Mouse (Mus musculus) kidney, adult 2 months (tissue): ENCODE data around the gene Gxylt2. TPM values are rescaled to one million over a fixed set of nuclear protein-coding genes. Genes with fewer than 3 reads are reported as not detected.
A peak's percentile ranks its signal among the peaks of the same experiment; 100 is the strongest.

Experiments used
- DNase-seq: peaks from one replicate; pipeline ENCODE4 v3.0.0; 2021
- H3K27ac ChIP-seq: fragments of 200-500 bp; 2 replicates; pipeline ENCODE4 v1.5.1; 2012; ENCODE audit warnings: low read depth, low read length, control low read depth, inconsistent platforms; ENCODE audit not compliant: insufficient read depth
- H3K27me3 ChIP-seq: fragments of 200-500 bp; replicated peaks from 2 replicates; pipeline ENCODE4 v1.6.1; 2012; ENCODE audit warnings: mild to moderate bottlenecking, moderate library complexity, low read length, inconsistent platforms; ENCODE audit not compliant: control insufficient read depth, insufficient read depth
- H3K36me3 ChIP-seq: fragments of 200-500 bp; 2 replicates; pipeline ENCODE4 v1.6.1; 2012; ENCODE audit warnings: mild to moderate bottlenecking, moderate library complexity, low read length, inconsistent platforms; ENCODE audit not compliant: control insufficient read depth, insufficient read depth
- H3K4me1 ChIP-seq: fragments of 200-500 bp; 2 replicates; pipeline ENCODE4 v1.6.1; 2011; ENCODE audit warnings: low read length; ENCODE audit not compliant: control insufficient read depth, insufficient read depth
- H3K4me3 ChIP-seq: fragments of 200-500 bp; 2 replicates; pipeline ENCODE4 v1.5.1; 2011; ENCODE audit warnings: mild to moderate bottlenecking, low read depth, low read length, control low read depth; ENCODE audit not compliant: insufficient read depth
- CTCF ChIP-seq: fragments of 200-500 bp; conservative IDR thresholded peaks from 2 replicates; pipeline ENCODE4 v1.5.1; 2011; ENCODE audit warnings: low read depth, mild to moderate bottlenecking, control low read depth, low read length, moderate library complexity, mixed read lengths; ENCODE audit not compliant: insufficient read depth, insufficient read length
- POLR2A ChIP-seq: fragments of 200-500 bp; IDR thresholded peaks from one replicate; pipeline ENCODE4 v1.6.1; 2011; ENCODE audit warnings: low read depth, low read length, control low read depth
- WGBS: fragments of 180-500 bp; shearing (Covaris S2); methylation state at CpG from one replicate; pipeline ENCODE4 v1.1.7; 2018; 5-methylcytosine and 5-hydroxymethylcytosine counted together
- polyA plus RNA-seq: library from polyadenylated mRNA; depleted of rRNA; stranded (reverse); fragments of >200 nt; gene quantifications from 2 replicates; pipeline ENCODE4 v1.2.3, GENCODE M21; 2012

Gene Gxylt2
- polyA plus RNA-seq, 1 experiment = 0.66 TPM

DNA sequence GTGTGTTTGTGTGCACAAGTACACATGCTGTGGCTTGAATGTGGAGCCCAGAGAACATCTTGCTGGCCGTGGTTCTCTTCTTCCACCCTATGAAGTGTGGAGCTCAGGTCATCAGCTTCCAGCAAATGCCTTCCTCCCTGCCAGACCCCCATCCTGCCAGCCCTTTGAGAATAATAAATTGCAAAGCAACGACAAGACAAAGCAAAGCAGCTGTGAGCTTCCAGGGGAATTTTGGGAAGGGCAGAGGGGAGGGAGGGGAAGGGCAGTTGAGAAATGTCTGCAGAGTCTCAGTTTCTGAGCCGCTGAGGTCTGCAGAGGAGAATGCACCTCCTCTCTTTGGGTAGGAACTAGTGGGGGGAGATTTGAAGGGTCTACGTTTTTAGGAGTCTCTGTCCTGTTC, 75.9 kb downstream of the Gxylt2 start:
- 35% methylated on average over 4 of the region's 4 CpGs for WGBS
- no peak overlapping the region for H3K27ac ChIP-seq
- no peaks in the 10 kb centered on the region for H3K4me1 ChIP-seq
- no peaks in the 10 kb centered on the region for H3K36me3 ChIP-seq
- TF ChIP-seq POLR2A = no peak
- no peak for TF ChIP-seq CTCF
- H3K27me3 ChIP-seq = no peaks in the 10 kb centered on the region
- DNase-seq = no peak
- no peak overlapping the region for H3K4me3 ChIP-seq

GRCm38 (mm10) chr6:100781644-100782043, 77.1 kb downstream of the Gxylt2 start:
- Histone ChIP-seq H3K4me1 (no peaks in the 10 kb centered on the region), H3K27me3 (no peaks in the 10 kb centered on the region), H3K27ac (no peak overlapping the region), H3K4me3 (no peak overlapping the region), H3K36me3 (no peaks in the 10 kb centered on the region)
- TF ChIP-seq CTCF (no peak), POLR2A (no peak)
- WGBS = 56% methylated on average over 6 of the region's 6 CpGs
- peak; percentile 33 for DNase-seq

DNA sequence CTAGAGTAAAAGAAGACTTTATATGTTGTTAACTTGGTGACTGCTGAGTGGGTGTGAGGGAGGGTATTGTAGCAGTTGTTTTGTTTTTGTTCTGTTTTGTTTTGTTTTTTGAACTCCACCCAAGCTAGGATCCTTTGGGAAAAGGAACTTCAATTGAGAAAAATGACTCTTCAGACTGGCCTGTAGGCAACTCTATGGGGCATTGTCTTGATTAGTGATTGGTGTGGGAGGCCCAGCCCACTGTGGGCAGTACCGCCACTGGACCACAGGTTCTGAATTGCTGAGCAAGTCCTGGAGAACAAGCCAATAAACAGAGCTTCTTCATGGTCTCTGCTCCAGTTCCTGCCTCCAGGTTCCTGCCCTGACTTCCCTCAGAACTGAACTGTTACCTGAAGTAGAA, 83.2 kb downstream of the Gxylt2 start:
- TF ChIP-seq CTCF = no peak
- no peak for TF ChIP-seq POLR2A
- no peaks in the 10 kb centered on the region for H3K36me3 ChIP-seq
- WGBS = 88% methylated on average over 1 of the region's 1 CpGs

DNA sequence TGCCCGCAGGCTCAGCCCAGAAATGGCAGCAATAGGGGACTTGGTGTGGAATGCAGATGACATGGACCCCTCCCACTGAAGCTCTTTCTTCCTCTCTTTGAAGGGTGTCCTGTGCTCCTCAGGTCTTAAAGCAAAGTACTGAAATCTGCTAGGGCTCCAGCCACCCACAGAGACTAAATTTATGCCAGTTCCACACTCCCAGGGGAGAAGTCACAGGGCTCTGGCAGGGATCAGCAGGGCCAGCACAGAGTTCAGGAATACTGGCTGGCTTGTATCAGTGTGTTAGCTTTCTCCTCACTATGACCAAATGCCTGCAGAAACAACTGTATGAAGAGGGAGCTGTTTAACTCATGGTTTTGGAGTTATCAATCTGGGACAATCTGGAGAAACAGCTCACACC, 84.6 kb downstream of the Gxylt2 start:
- Histone ChIP-seq H3K36me3 (no peaks in the 10 kb centered on the region), H3K4me1 (no peaks in the 10 kb centered on the region), H3K4me3 (no peak overlapping the region), H3K27ac (no peak overlapping the region), H3K27me3 (peaks cover 1% of the 10 kb centered on the region; the same call in 1 of the 2 replicates)
- TF ChIP-seq CTCF = no peak
- TF ChIP-seq POLR2A = no peak
- WGBS = 94% methylated on average over 1 of the region's 1 CpGs
- DNase-seq = no peak

More for the DNA sequence above, 83.2 kb downstream of the Gxylt2 start:
- H3K27me3 ChIP-seq = peaks cover 1% of the 10 kb centered on the region; the same call in 1 of the 2 replicates
- DNase-seq = no peak
- H3K27ac ChIP-seq = no peak overlapping the region
- no peaks in the 10 kb centered on the region for H3K4me1 ChIP-seq
- no peak overlapping the region for H3K4me3 ChIP-seq

DNA sequence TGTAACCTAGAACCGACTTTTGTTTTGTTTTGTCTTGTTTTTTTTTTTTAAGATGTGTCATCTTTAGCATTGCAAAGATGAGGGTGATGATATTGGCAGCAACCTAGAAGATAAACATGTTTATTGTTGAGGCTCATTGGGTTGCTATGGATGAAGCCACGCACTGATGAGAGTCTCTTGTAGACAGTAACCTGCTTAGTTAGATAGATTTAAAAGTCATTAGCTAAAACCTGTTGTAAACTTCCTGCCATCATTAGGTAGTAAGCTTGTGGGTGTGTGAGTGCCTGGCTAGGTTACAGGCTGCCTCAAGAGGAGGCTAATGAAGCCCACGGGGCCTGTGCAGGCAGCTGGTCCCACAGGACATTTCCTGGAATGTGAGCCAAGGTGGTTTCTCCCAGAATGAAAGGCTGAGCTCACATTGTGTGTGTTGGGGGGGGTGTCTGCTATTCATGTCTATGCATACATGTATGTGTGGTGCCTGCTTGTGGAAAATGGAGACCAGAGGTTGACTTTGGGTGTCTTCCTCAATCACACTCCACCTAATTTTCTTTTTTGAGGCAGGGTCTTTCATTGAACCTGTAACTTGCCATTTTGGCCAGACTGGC, 87.6 kb downstream of the Gxylt2 start:
- TF ChIP-seq POLR2A (no peak), CTCF (no peak)
- 63% methylated on average over 3 of the region's 3 CpGs for WGBS

GRCm38 (mm10) chr6:100792973-100793769, 88.6 kb downstream of the Gxylt2 start:
- peaks cover 1% of the 10 kb centered on the region; the same call in 1 of the 2 replicates for H3K27me3 ChIP-seq
- H3K4me1 ChIP-seq = no peaks in the 10 kb centered on the region
- no peaks in the 10 kb centered on the region for H3K36me3 ChIP-seq
- no peak for DNase-seq
- H3K27ac ChIP-seq = no peak overlapping the region
- no peak for TF ChIP-seq POLR2A
- TF ChIP-seq CTCF = no peak
- WGBS = 71% methylated on average over 14 of the region's 14 CpGs
- H3K4me3 ChIP-seq = no peak overlapping the region

More for the DNA sequence above, 87.6 kb downstream of the Gxylt2 start:
- Histone ChIP-seq H3K4me1 (no peaks in the 10 kb centered on the region), H3K27me3 (peaks cover 1% of the 10 kb centered on the region; the same call in 1 of the 2 replicates), H3K4me3 (no peak overlapping the region), H3K36me3 (no peaks in the 10 kb centered on the region), H3K27ac (no peak overlapping the region)
- DNase-seq = no peak

DNA sequence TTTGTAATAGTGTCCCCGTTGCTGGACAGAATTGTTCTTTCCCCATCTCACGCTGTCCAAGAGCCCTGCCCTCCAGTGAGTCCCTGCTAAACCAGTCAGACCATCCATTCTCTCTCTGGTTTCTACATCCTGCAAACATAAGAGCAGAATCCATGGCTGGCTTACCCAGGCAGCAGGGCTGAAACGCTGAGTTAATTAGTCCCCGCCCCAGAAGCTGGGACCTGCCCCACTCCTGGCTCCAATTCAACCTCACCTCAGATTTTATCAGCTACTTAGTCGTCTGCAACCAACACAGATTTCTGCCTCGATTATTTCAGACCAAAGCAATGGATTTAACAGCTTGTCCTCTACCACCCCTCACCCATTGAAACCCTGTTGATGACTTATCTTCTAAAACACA, 91.3 kb downstream of the Gxylt2 start:
- Histone ChIP-seq H3K4me3 (no peak overlapping the region), H3K36me3 (no peaks in the 10 kb centered on the region), H3K4me1 (no peaks in the 10 kb centered on the region), H3K27ac (no peak overlapping the region), H3K27me3 (no peaks in the 10 kb centered on the region)
- peak; percentile 49 for DNase-seq
- TF ChIP-seq POLR2A (no peak), CTCF (no peak)
- WGBS = 40% methylated on average over 6 of the region's 6 CpGs
